Mouse (Mus musculus): ENCODE data around the gene Lysmd1. TPM values are rescaled to one million over a fixed set of nuclear protein-coding genes. Genes with fewer than 3 reads are reported as not detected.

Lysmd1 gene
- polyA plus RNA-seq, 1 experiment from 2014 or later, result 9.1 TPM

GRCm38 (mm10) chr3:95141952-95142616 is 8.2 kb downstream of the Lysmd1 start, which contains the start of gene Tnfaip8l2:
Gene Tnfaip8l2, minus strand, starts transcription at chr3:95142360.
- ATAC-seq (ENCODE audit: low FRiP score, low TSS enrichment), result no peak
- Histone ChIP-seq H3K27ac (ENCODE audit: low read depth, low read length) (no peak within 1 kb of the TSS), H3K9ac (ENCODE audit: low read depth, low read length) (no peak within 1 kb of the TSS), H3K4me2 (replicated peaks; ENCODE audit: low read depth, low read length) (no peak within 1 kb of the TSS), H3K4me1 (ENCODE audit: control insufficient read depth, insufficient read depth, low read length) (no peaks in the 10 kb centered on the region), H3K9me3 (ENCODE audit: control insufficient read depth, low read length) (no peaks in the 10 kb centered on the region), H3K4me3 (ENCODE audit: low read length) (no peak within 1 kb of the TSS), H3K36me3 (ENCODE audit: control insufficient read depth, insufficient read depth, low read length) (no peaks in the 10 kb centered on the region; the same call in 1 of the 2 replicates), H3K27me3 (ENCODE audit: control insufficient read depth, insufficient read depth, low read length) (no peaks in the 10 kb centered on the region)
- 82% methylated on average over 10 of the region's 10 CpGs for WGBS

- no peak overlapping the region for H3K4me3 ChIP-seq (ENCODE audit: low read length)
- no peaks in the 10 kb centered on the region; the same call in 1 of the 2 replicates for H3K36me3 ChIP-seq (ENCODE audit: control insufficient read depth, insufficient read depth, low read length)
- no peaks in the 10 kb centered on the region for H3K4me1 ChIP-seq (ENCODE audit: control insufficient read depth, insufficient read depth, low read length)
- no peak overlapping the region for H3K4me2 ChIP-seq (replicated peaks; ENCODE audit: low read depth, low read length)
- H3K9me3 ChIP-seq (ENCODE audit: control insufficient read depth, low read length), result no peaks in the 10 kb centered on the region
- H3K9ac ChIP-seq (ENCODE audit: low read depth, low read length), result no peak overlapping the region
- 10% methylated on average over 5 of the region's 5 CpGs for WGBS
- no peak overlapping the region for H3K27ac ChIP-seq (ENCODE audit: low read depth, low read length)
- H3K27me3 ChIP-seq (ENCODE audit: control insufficient read depth, insufficient read depth, low read length), result no peaks in the 10 kb centered on the region
- ATAC-seq (ENCODE audit: low FRiP score, low TSS enrichment), result peak; percentile 68
Measured at GRCm38 (mm10) chr3:95142617-95143011, 8.7 kb downstream of the Lysmd1 start.

GRCm38 (mm10) chr3:95147924-95148323 is 14.0 kb downstream of the Lysmd1 start:
- Histone ChIP-seq H3K4me3 (ENCODE audit: low read length) (no peak overlapping the region), H3K4me2 (replicated peaks; ENCODE audit: low read depth, low read length) (no peak overlapping the region), H3K27ac (ENCODE audit: low read depth, low read length) (no peak overlapping the region), H3K36me3 (ENCODE audit: control insufficient read depth, insufficient read depth, low read length) (no peaks in the 10 kb centered on the region), H3K27me3 (ENCODE audit: control insufficient read depth, insufficient read depth, low read length) (no peaks in the 10 kb centered on the region), H3K4me1 (ENCODE audit: control insufficient read depth, insufficient read depth, low read length) (no peaks in the 10 kb centered on the region), H3K9me3 (ENCODE audit: control insufficient read depth, low read length) (no peaks in the 10 kb centered on the region), H3K9ac (ENCODE audit: low read depth, low read length) (no peak overlapping the region)
- WGBS, result 46% methylated on average over 3 of the region's 3 CpGs
- ATAC-seq (ENCODE audit: low FRiP score, low TSS enrichment), result no peak

GRCm38 (mm10) chr3:95153874-95154273 is 20.0 kb downstream of the Lysmd1 start:
- Histone ChIP-seq H3K4me1 (ENCODE audit: control insufficient read depth, insufficient read depth, low read length) (no peaks in the 10 kb centered on the region), H3K27ac (ENCODE audit: low read depth, low read length) (no peak overlapping the region), H3K36me3 (ENCODE audit: control insufficient read depth, insufficient read depth, low read length) (no peaks in the 10 kb centered on the region), H3K4me2 (replicated peaks; ENCODE audit: low read depth, low read length) (no peak overlapping the region), H3K9ac (ENCODE audit: low read depth, low read length) (no peak overlapping the region), H3K27me3 (ENCODE audit: control insufficient read depth, insufficient read depth, low read length) (no peaks in the 10 kb centered on the region), H3K9me3 (ENCODE audit: control insufficient read depth, low read length) (no peaks in the 10 kb centered on the region), H3K4me3 (ENCODE audit: low read length) (no peak overlapping the region)
- WGBS, result 58% methylated on average over 4 of the region's 4 CpGs
- no peak for ATAC-seq (ENCODE audit: low FRiP score, low TSS enrichment)

GRCm38 (mm10) chr3:95159511-95159986 is 25.7 kb downstream of the Lysmd1 start:
- 18% methylated on average over 8 of the region's 8 CpGs for WGBS
- Histone ChIP-seq H3K27ac (ENCODE audit: low read depth, low read length) (no peak overlapping the region), H3K27me3 (ENCODE audit: control insufficient read depth, insufficient read depth, low read length) (0 out of 2 replicates have a peak, but pooled peaks cover 3% of the 10 kb centered on the region), H3K4me1 (ENCODE audit: control insufficient read depth, insufficient read depth, low read length) (peaks cover 16% of the 10 kb centered on the region; the same call in 1 of the 2 replicates), H3K36me3 (ENCODE audit: control insufficient read depth, insufficient read depth, low read length) (no peaks in the 10 kb centered on the region), H3K9ac (ENCODE audit: low read depth, low read length) (peak overlapping the region; percentile 2; the same call in 1 of the 2 replicates), H3K9me3 (ENCODE audit: control insufficient read depth, low read length) (no peaks in the 10 kb centered on the region), H3K4me2 (replicated peaks; ENCODE audit: low read depth, low read length) (peak overlapping the region; percentile 90), H3K4me3 (ENCODE audit: low read length) (peak overlapping the region; percentile 76)
- no peak for ATAC-seq (ENCODE audit: low FRiP score, low TSS enrichment)

GRCm38 (mm10) chr3:95159987-95160963 is 26.4 kb downstream of the Lysmd1 start, which contains the start of gene Sema6c:
Gene Sema6c, plus strand, starts transcription at chr3:95160457.
- Histone ChIP-seq H3K27ac (ENCODE audit: low read depth, low read length) (no peak within 1 kb of the TSS), H3K36me3 (ENCODE audit: control insufficient read depth, insufficient read depth, low read length) (0 out of 2 replicates have a peak, but pooled peaks cover 4% of the 10 kb centered on the region), H3K27me3 (ENCODE audit: control insufficient read depth, insufficient read depth, low read length) (0 out of 2 replicates have a peak, but pooled peaks cover 3% of the 10 kb centered on the region), H3K4me2 (replicated peaks; ENCODE audit: low read depth, low read length) (peak within 1 kb of the TSS; percentile 90), H3K9me3 (ENCODE audit: control insufficient read depth, low read length) (no peaks in the 10 kb centered on the region), H3K4me3 (ENCODE audit: low read length) (peak within 1 kb of the TSS; percentile 76), H3K4me1 (ENCODE audit: control insufficient read depth, insufficient read depth, low read length) (peaks cover 16% of the 10 kb centered on the region; the same call in 1 of the 2 replicates), H3K9ac (ENCODE audit: low read depth, low read length) (peak within 1 kb of the TSS; percentile 72)
- under 1% methylated on average over 66 of the region's 66 CpGs for WGBS
- ATAC-seq (ENCODE audit: low FRiP score, low TSS enrichment), result peak; percentile 96

GRCm38 (mm10) chr3:95161041-95161551 is 27.2 kb downstream of the Lysmd1 start:
- no peaks in the 10 kb centered on the region for H3K9me3 ChIP-seq (ENCODE audit: control insufficient read depth, low read length)
- H3K9ac ChIP-seq (ENCODE audit: low read depth, low read length), result peak overlapping the region; percentile 72
- peaks cover 6% of the 10 kb centered on the region; the same call in 1 of the 2 replicates for H3K36me3 ChIP-seq (ENCODE audit: control insufficient read depth, insufficient read depth, low read length)
- peak; percentile 44 for ATAC-seq (ENCODE audit: low FRiP score, low TSS enrichment)
- peaks cover 16% of the 10 kb centered on the region; the same call in 1 of the 2 replicates for H3K4me1 ChIP-seq (ENCODE audit: control insufficient read depth, insufficient read depth, low read length)
- H3K4me3 ChIP-seq (ENCODE audit: low read length), result peak overlapping the region; percentile 76
- H3K27ac ChIP-seq (ENCODE audit: low read depth, low read length), result no peak overlapping the region
- peak overlapping the region; percentile 90 for H3K4me2 ChIP-seq (replicated peaks; ENCODE audit: low read depth, low read length)
- 0 out of 2 replicates have a peak, but pooled peaks cover 3% of the 10 kb centered on the region for H3K27me3 ChIP-seq (ENCODE audit: control insufficient read depth, insufficient read depth, low read length)
- WGBS, result 2% methylated on average over 29 of the region's 30 CpGs

GRCm38 (mm10) chr3:95161618-95162344 is 27.9 kb downstream of the Lysmd1 start:
- H3K36me3 ChIP-seq (ENCODE audit: control insufficient read depth, insufficient read depth, low read length), result peaks cover 7% of the 10 kb centered on the region; the same call in 1 of the 2 replicates
- H3K4me2 ChIP-seq (replicated peaks; ENCODE audit: low read depth, low read length), result peak overlapping the region; percentile 90
- no peaks in the 10 kb centered on the region for H3K9me3 ChIP-seq (ENCODE audit: control insufficient read depth, low read length)
- H3K9ac ChIP-seq (ENCODE audit: low read depth, low read length), result peak overlapping the region; percentile 72
- WGBS, result 8% methylated on average over 9 of the region's 9 CpGs
- peaks cover 16% of the 10 kb centered on the region; the same call in 1 of the 2 replicates for H3K4me1 ChIP-seq (ENCODE audit: control insufficient read depth, insufficient read depth, low read length)
- H3K27me3 ChIP-seq (ENCODE audit: control insufficient read depth, insufficient read depth, low read length), result 0 out of 2 replicates have a peak, but pooled peaks cover 3% of the 10 kb centered on the region
- no peak for ATAC-seq (ENCODE audit: low FRiP score, low TSS enrichment)
- H3K27ac ChIP-seq (ENCODE audit: low read depth, low read length), result no peak overlapping the region
- H3K4me3 ChIP-seq (ENCODE audit: low read length), result peak overlapping the region; percentile 76

All from kidney, embryonic 14.5 days (tissue).